Mouse (Mus musculus) heart, adult 2 months (tissue): ENCODE measurements around the gene Sowaha.

Source experiments
- CTCF ChIP-seq: fragments of 200-600 bp; IDR thresholded peaks from 2 replicates; pipeline ENCODE4 v1.8.1; 2022; ENCODE audit warnings: antibody characterized with exemption, mild to moderate bottlenecking, moderate library complexity
- POLR2A ChIP-seq: fragments of 200-500 bp; IDR thresholded peaks from 2 replicates; pipeline ENCODE4 v1.6.1; 2011; ENCODE audit warnings: mild to moderate bottlenecking, low read depth, low read length, control low read depth; ENCODE audit not compliant: insufficient read depth

GRCm38 (mm10) chr11:53529253-53529557, 49.1 kb upstream of the Sowaha start:
- no peak for TF ChIP-seq CTCF
- TF ChIP-seq POLR2A: no peak
